Mouse (Mus musculus) kidney, embryonic 16.5 days (tissue): ENCODE measurements at regions not wholly inside any gene's neighbourhood (a gene's known extent, or its start where the extent isn't known, plus 50 kb on each side); places are given as distances from the start of the nearest gene placed in this dataset.

Source experiments
- ATAC-seq: fragments of 200-750 bp; cut with Nextera tagmentation; 2 replicates; pipeline ENCODE4 v1.8.0; 2017; ENCODE audit warnings: moderate TSS enrichment; ENCODE audit not compliant: low FRiP score, low TSS enrichment
- H3K27ac ChIP-seq: fragments of 300-500 bp; sonication (generic); 2 replicates; pipeline ENCODE4 v1.5.1; 2014; ENCODE audit warnings: low read length
- H3K27me3 ChIP-seq: fragments of 300-500 bp; sonication (generic); 2 replicates; pipeline ENCODE4 v1.6.1; 2014; ENCODE audit warnings: low read length, control low read depth, mixed read lengths; ENCODE audit not compliant: insufficient read depth
- H3K36me3 ChIP-seq: fragments of 300-500 bp; sonication (generic); 2 replicates; pipeline ENCODE4 v1.6.1; 2014; ENCODE audit warnings: low read length, control low read depth, mixed read lengths; ENCODE audit not compliant: insufficient read depth
- H3K4me1 ChIP-seq: fragments of 300-500 bp; sonication (generic); 2 replicates; pipeline ENCODE4 v1.6.1; 2014; ENCODE audit warnings: low read length, control low read depth, mixed read lengths; ENCODE audit not compliant: insufficient read depth
- H3K4me2 ChIP-seq: fragments of 300-500 bp; sonication (generic); replicated peaks from 2 replicates; pipeline ENCODE4 v1.6.1; 2014; ENCODE audit warnings: low read depth, low read length
- H3K4me3 ChIP-seq: fragments of 300-500 bp; sonication (generic); 2 replicates; pipeline ENCODE4 v1.5.1; 2014; ENCODE audit warnings: mild to moderate bottlenecking, low read length
- H3K9ac ChIP-seq: fragments of 300-500 bp; sonication (generic); replicated peaks from 2 replicates; pipeline ENCODE4 v1.6.1; 2014; ENCODE audit warnings: low read length
- H3K9me3 ChIP-seq: fragments of 300-500 bp; sonication (generic); 2 replicates; pipeline ENCODE4 v1.6.1; 2016; ENCODE audit warnings: low read length, control low read depth
- WGBS: fragments of 180-500 bp; shearing (Covaris S2); extraction: QIAGEN DNeasy Blood & Tissue Kit; methylation state at CpG from one replicate; pipeline ENCODE4 v1.1.7; 2014; 5-methylcytosine and 5-hydroxymethylcytosine counted together

DNA sequence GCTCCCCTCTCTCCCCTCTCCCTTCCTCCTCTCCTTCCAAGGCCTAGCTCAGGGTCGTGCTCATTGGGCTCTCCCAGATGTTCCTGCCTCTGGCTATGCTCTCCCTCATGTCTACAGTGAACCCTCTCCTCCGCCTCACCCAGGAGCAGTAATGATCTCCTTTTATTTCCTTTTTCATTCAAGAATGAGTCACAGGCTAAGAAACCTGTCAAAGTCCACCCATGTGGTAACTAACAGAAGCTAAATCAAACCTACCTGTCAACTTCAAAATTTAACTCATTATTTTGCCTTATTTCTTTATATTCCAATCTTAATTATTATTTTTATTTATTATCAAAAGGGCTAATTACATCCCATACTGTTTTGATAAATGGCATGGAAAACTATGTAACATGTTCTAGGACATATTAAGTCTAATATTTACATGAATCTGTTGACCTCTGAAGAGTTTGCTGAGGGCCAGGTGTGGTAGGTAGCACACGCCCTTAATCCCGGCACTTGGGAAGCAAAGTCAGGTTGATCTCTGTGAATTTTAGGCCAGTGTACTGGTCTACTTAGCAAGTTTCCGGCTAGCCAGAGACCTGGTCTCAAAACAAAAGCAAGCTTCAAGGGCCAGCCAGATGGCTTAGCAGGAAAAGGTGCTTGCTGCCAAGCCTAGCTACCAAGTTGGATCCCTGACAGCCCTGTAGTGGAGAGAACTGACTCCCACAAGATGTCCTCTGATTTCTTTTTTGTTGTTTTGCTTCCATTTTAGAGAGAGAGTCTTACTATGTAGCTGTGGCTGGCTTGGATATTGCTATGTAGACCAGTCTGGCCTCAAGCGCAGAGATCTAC is 51.9 kb upstream of the Slc16a1 start:
- Histone ChIP-seq H3K4me3 (no peak overlapping the region), H3K9me3 (no peaks in the 10 kb centered on the region), H3K27me3 (no peaks in the 10 kb centered on the region), H3K4me2 (no peak overlapping the region), H3K36me3 (no peaks in the 10 kb centered on the region), H3K27ac (no peak overlapping the region), H3K9ac (no peak overlapping the region), H3K4me1 (no peaks in the 10 kb centered on the region)
- 83% methylated on average over 6 of the region's 6 CpGs for WGBS
- ATAC-seq = no peak

DNA sequence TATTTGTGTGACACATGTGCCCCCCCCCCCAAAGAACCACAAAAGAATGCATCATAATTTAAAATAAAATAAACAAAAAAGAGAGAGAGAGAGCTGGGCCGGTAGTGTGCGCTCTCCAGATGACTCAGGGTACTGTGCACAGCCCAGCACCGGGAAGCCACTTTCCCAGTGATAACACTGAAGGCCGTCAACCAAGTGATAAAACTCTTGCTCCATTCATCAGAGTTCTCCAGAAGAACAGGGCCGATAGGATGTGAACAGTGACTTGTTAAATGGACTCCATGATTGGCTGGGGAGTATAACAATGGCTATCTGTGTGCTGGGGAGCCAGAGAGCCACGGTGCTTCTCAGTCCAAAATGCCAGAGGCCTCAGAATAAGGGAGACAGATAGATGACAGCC is 53.2 kb upstream of the Slc16a1 start:
- no peak overlapping the region for H3K27ac ChIP-seq
- H3K4me1 ChIP-seq = no peaks in the 10 kb centered on the region
- H3K9me3 ChIP-seq = no peaks in the 10 kb centered on the region
- no peaks in the 10 kb centered on the region for H3K36me3 ChIP-seq
- H3K4me2 ChIP-seq = no peak overlapping the region
- H3K9ac ChIP-seq = no peak overlapping the region
- H3K27me3 ChIP-seq = no peaks in the 10 kb centered on the region
- H3K4me3 ChIP-seq = no peak overlapping the region
- no peak for ATAC-seq
- 72% methylated on average over 6 of the region's 6 CpGs for WGBS

GRCm38 (mm10) chr3:104583236-104583635 is 55.2 kb upstream of the Slc16a1 start:
- 56% methylated on average over 7 of the region's 7 CpGs for WGBS
- no peak for ATAC-seq
- Histone ChIP-seq H3K9me3 (no peaks in the 10 kb centered on the region), H3K27ac (no peak overlapping the region), H3K9ac (no peak overlapping the region), H3K4me1 (no peaks in the 10 kb centered on the region), H3K36me3 (no peaks in the 10 kb centered on the region), H3K4me3 (no peak overlapping the region), H3K27me3 (no peaks in the 10 kb centered on the region), H3K4me2 (no peak overlapping the region)

DNA sequence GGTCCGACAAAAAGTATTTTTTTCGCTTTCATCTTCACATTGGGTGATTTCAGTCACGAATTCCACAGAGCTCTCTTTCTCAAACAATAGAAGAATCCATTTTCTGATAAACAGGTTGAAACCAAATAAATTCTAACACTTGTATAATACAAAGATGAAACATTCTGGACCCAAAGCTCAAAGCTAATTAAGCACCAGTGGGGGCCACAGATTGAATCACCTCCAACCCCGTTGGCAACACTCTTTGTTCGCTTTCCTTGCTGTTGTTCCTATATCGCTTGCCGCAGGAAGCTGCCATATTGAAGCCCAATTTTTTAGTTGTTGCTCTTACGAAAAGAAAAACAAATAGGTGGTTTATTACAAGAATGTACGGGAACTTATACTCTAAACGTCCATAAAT is 55.9 kb upstream of the Slc16a1 start:
- ATAC-seq = no peak
- Histone ChIP-seq H3K9ac (no peak overlapping the region), H3K9me3 (no peaks in the 10 kb centered on the region), H3K27me3 (no peaks in the 10 kb centered on the region), H3K4me2 (no peak overlapping the region), H3K27ac (no peak overlapping the region), H3K36me3 (no peaks in the 10 kb centered on the region), H3K4me3 (no peak overlapping the region), H3K4me1 (no peaks in the 10 kb centered on the region)
- 92% methylated on average over 10 of the region's 10 CpGs for WGBS

- Histone ChIP-seq H3K4me1 (no peaks in the 10 kb centered on the region), H3K4me2 (no peak overlapping the region), H3K4me3 (no peak overlapping the region), H3K27ac (no peak overlapping the region), H3K9me3 (no peaks in the 10 kb centered on the region), H3K9ac (no peak overlapping the region), H3K36me3 (no peaks in the 10 kb centered on the region), H3K27me3 (no peaks in the 10 kb centered on the region)
- 42% methylated on average over 4 of the region's 4 CpGs for WGBS
- ATAC-seq = no peak
Measured at GRCm38 (mm10) chr3:104579186-104579585, 59.3 kb upstream of the Slc16a1 start.

GRCm38 (mm10) chr3:104578374-104578773 is 60.1 kb upstream of the Slc16a1 start:
- ATAC-seq = no peak
- Histone ChIP-seq H3K27me3 (no peaks in the 10 kb centered on the region), H3K4me3 (no peak overlapping the region), H3K9me3 (no peaks in the 10 kb centered on the region), H3K9ac (no peak overlapping the region), H3K4me1 (no peaks in the 10 kb centered on the region), H3K36me3 (no peaks in the 10 kb centered on the region), H3K27ac (no peak overlapping the region), H3K4me2 (no peak overlapping the region)
- 28% methylated on average over 3 of the region's 3 CpGs for WGBS

DNA sequence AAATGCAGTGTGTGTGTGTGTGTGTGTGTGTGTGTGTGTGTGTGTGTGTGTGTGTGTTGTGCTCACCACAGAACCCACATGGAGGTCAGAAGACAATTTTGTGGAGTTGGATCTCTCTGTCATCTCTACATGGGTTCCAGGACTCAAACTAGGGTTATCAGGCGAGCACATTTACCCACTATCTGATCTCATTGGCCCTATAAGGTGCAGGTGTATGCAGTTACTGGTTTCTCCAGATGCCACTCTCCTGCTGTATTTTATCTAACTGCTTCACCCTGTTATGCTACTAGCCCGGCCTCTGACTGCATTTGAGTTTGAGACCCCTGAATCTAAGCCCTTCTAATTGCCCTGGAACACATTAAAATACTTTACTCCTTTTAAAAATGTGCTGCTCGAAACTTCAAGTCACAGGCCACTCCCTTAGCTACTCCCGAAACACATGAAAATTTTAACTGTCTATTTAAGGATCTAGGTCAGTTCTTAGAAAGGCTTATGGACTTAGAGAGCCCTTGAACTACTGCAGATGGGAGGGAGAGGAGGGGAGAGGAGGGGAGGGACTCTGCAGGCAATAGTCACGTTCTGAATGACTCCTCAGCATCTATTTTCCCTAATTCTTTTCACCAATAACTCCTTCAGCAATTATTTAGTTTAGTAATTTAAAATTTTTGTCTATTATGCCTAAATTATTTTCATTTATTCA is 61.1 kb upstream of the Slc16a1 start:
- Histone ChIP-seq H3K4me2 (no peak overlapping the region), H3K27me3 (no peaks in the 10 kb centered on the region)
- WGBS = 62% methylated on average over 5 of the region's 5 CpGs

GRCm38 (mm10) chr3:104573277-104573940 is 61.7 kb upstream of the Lrig2 start:
- no peak overlapping the region for H3K4me3 ChIP-seq
- no peak overlapping the region for H3K9ac ChIP-seq
- no peak overlapping the region for H3K27ac ChIP-seq
- H3K36me3 ChIP-seq = no peaks in the 10 kb centered on the region
- H3K9me3 ChIP-seq = no peaks in the 10 kb centered on the region
- H3K27me3 ChIP-seq = no peaks in the 10 kb centered on the region
- WGBS = 80% methylated on average over 5 of the region's 5 CpGs
- no peaks in the 10 kb centered on the region for H3K4me1 ChIP-seq
- no peak for ATAC-seq
- no peak overlapping the region for H3K4me2 ChIP-seq

More for the DNA sequence above, 61.1 kb upstream of the Slc16a1 start:
- ATAC-seq = no peak
- Histone ChIP-seq H3K36me3 (no peaks in the 10 kb centered on the region), H3K4me3 (no peak overlapping the region), H3K27ac (no peak overlapping the region), H3K9me3 (no peaks in the 10 kb centered on the region), H3K4me1 (no peaks in the 10 kb centered on the region), H3K9ac (no peak overlapping the region)

DNA sequence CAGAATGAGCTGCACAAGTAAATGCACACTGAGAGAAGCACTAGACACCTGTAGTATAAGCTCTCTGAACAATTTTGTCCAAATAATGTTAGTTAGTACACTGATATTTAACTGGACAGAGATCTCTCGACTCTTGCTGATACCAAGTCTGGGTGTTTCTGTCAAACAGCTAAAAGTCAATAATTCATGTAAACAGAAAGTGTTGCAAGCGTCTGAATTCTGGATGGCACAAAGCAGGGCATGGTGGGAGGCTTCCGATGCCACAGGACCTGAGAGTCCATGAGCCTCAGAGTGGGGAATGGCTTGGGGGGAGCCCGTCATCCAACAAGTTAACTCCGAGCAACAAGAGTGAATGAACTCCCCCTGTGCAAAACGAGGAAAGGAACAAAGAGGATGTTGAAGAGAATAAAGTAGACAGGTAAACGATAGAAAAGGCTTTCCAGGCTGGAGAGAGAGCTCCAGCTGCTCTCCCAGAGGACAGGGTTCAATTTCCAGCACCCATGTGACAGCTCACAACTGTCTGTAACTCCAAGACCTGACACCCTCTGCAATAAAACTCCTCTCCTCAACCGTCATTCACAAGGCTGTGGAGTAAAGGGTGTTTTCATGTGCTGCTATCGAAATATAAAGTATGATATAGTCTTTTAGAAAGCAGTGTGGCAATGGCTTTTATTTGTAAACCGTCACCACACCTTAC is 60.4 kb upstream of the Lrig2 start:
- H3K27me3 ChIP-seq = no peaks in the 10 kb centered on the region
- ATAC-seq = no peak
- H3K9ac ChIP-seq = no peak overlapping the region
- no peak overlapping the region for H3K4me3 ChIP-seq
- H3K27ac ChIP-seq = no peak overlapping the region
- WGBS = 54% methylated on average over 10 of the region's 10 CpGs
- H3K4me1 ChIP-seq = no peaks in the 10 kb centered on the region
- no peaks in the 10 kb centered on the region for H3K36me3 ChIP-seq
- H3K4me2 ChIP-seq = no peak overlapping the region
- H3K9me3 ChIP-seq = no peaks in the 10 kb centered on the region
